Mouse (Mus musculus) layer of hippocampus, adult 9-10 months (tissue): ENCODE results near the gene Tfap4.
"Not testable (repeated sequence)": the region's sequence is repeated elsewhere in the genome, so short reads cannot be mapped to it uniquely, and the experiment has no call there.

Experiments used
- DNase-seq: peaks from one replicate; pipeline ENCODE4 v3.0.0; 2022; ENCODE audit warnings: low spot score

The Tfap4 gene

GRCm38 (mm10) chr16:4552829-4553550 is 6.7 kb downstream of the Tfap4 start:
- DNase-seq: no peak

- DNase-seq: no peak
Measured at GRCm38 (mm10) chr16:4551885-4552284, 7.8 kb downstream of the Tfap4 start.

GRCm38 (mm10) chr16:4551056-4551455 is 8.6 kb downstream of the Tfap4 start:
- DNase-seq: peak; percentile 42

- no peak for DNase-seq
Measured at GRCm38 (mm10) chr16:4548953-4549688, 10.5 kb downstream of the Tfap4 start.

GRCm38 (mm10) chr16:4547611-4548010 is 12.0 kb downstream of the Tfap4 start:
- DNase-seq: no peak

GRCm38 (mm10) chr16:4546838-4547237 is 12.8 kb downstream of the Tfap4 start:
- DNase-seq: no peak

- no peak for DNase-seq
Measured at GRCm38 (mm10) chr16:4544845-4545244, 14.8 kb downstream of the Tfap4 start.

- DNase-seq: no peak
Measured at GRCm38 (mm10) chr16:4543266-4543665, 16.4 kb downstream of the Tfap4 start.

- DNase-seq: no peak
Measured at GRCm38 (mm10) chr16:4542236-4542774, 17.3 kb downstream of the Tfap4 start.

GRCm38 (mm10) chr16:4541501-4542198 is 18.0 kb downstream of the Tfap4 start, which contains the start of gene Srl:
Srl (minus strand) TSS chr16:4541816.
- peak; percentile 100 for DNase-seq

- no peak for DNase-seq
Measured at GRCm38 (mm10) chr16:4541033-4541432, 18.6 kb downstream of the Tfap4 start.

- DNase-seq: no peak
Measured at GRCm38 (mm10) chr16:4540064-4540775, 19.4 kb downstream of the Tfap4 start.

- no peak for DNase-seq
Measured at GRCm38 (mm10) chr16:4539521-4539920, 20.1 kb downstream of the Tfap4 start.

- no peak for DNase-seq
Measured at GRCm38 (mm10) chr16:4537616-4538358, 21.9 kb downstream of the Tfap4 start.

- DNase-seq: not testable (repeated sequence)
Measured at GRCm38 (mm10) chr16:4527373-4527772, 32.3 kb downstream of the Tfap4 start.

GRCm38 (mm10) chr16:4523313-4524004 is 36.2 kb downstream of the Tfap4 start:
- no peak for DNase-seq

GRCm38 (mm10) chr16:4522879-4523278 is 36.8 kb downstream of the Tfap4 start:
- no peak for DNase-seq

- DNase-seq: no peak
Measured at GRCm38 (mm10) chr16:4521735-4522530, 37.7 kb downstream of the Tfap4 start.

GRCm38 (mm10) chr16:4521074-4521667 is 38.5 kb downstream of the Tfap4 start:
- DNase-seq: no peak
